Mouse (Mus musculus): Measurements from ENCODE around the gene Sys1. TPM values are rescaled to one million over a fixed set of nuclear protein-coding genes. Genes with fewer than 3 reads are reported as not detected.

Gene Sys1
- polyA plus RNA-seq, 1 experiment from 2014 or later, result 86.6 TPM

DNA sequence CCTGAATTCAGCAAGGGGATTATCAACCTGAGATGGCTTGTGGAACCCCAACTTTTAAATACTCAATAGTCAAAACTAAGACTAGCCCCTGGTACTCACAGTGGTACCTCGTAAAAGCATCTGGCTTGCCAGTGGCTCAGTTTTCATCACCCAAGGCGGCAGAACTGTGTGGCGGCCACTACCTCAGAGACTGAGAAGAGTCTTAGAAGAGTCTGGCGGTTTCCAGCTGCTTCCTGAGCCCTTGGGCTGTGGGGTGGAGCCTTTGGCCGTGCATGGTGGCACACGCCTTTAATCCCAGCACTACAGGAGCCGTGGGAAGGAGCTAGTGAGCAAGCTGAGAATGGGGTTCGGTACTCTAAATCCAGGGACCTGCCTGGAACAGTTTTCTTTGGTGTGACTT is 65.5 kb downstream of the Sys1 start:
- Histone ChIP-seq H3K9me3 (replicated peaks; ENCODE audit: control insufficient read depth, low read length) (0 out of 2 replicates have a peak, but pooled peaks cover 2% of the 10 kb centered on the region), H3K4me3 (ENCODE audit: low read depth, low read length) (no peak overlapping the region), H3K9ac (ENCODE audit: low read length) (no peak overlapping the region), H3K36me3 (ENCODE audit: control insufficient read depth, insufficient read depth, low read length) (no peaks in the 10 kb centered on the region), H3K4me2 (ENCODE audit: low read length) (no peak overlapping the region; the same call in 1 of the 2 replicates), H3K4me1 (ENCODE audit: control insufficient read depth, insufficient read depth, low read length) (no peaks in the 10 kb centered on the region), H3K27me3 (replicated peaks; ENCODE audit: control insufficient read depth, insufficient read depth, low read length) (no peaks in the 10 kb centered on the region), H3K27ac (ENCODE audit: low read depth, low read length) (no peak overlapping the region)
- 28% methylated on average over 8 of the region's 8 CpGs for WGBS
- ATAC-seq, result no peak
- no peak for DNase-seq (ENCODE audit: low spot score)

DNA sequence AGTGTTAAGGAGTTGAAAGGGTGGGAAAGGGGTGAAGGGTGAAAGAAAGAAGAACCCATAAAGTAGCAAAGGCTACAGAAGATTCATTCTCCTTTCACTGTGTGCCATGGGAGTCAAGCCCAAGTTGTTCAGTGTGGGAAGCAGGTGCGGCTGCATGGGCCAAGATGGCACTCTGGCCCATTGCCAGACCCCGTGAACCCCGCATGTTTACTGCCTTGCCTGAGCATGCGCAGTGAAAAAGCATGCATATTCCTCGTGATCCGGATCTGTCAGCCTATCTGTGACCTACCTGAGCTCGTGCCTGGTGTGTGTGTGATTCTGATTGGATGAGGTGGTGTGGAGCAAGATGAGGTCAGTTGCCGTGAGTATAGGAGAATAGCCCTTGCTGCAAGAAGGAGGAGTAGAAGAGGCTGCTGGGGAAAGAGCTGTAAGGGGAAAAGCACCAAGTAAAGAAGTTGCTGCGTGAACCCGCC is 66.6 kb downstream of the Sys1 start:
- WGBS, result 77% methylated on average over 10 of the region's 10 CpGs
- no peak for ATAC-seq
- 0 out of 2 replicates have a peak, but pooled peaks cover 2% of the 10 kb centered on the region for H3K9me3 ChIP-seq (replicated peaks; ENCODE audit: control insufficient read depth, low read length)
- no peak overlapping the region for H3K27ac ChIP-seq (ENCODE audit: low read depth, low read length)
- H3K4me3 ChIP-seq (ENCODE audit: low read depth, low read length), result no peak overlapping the region
- no peak overlapping the region for H3K4me2 ChIP-seq (ENCODE audit: low read length)
- no peaks in the 10 kb centered on the region for H3K36me3 ChIP-seq (ENCODE audit: control insufficient read depth, insufficient read depth, low read length)
- H3K4me1 ChIP-seq (ENCODE audit: control insufficient read depth, insufficient read depth, low read length), result no peaks in the 10 kb centered on the region
- peak; percentile 9 for DNase-seq (ENCODE audit: low spot score)
- H3K27me3 ChIP-seq (replicated peaks; ENCODE audit: control insufficient read depth, insufficient read depth, low read length), result no peaks in the 10 kb centered on the region
- H3K9ac ChIP-seq (ENCODE audit: low read length), result no peak overlapping the region

DNA sequence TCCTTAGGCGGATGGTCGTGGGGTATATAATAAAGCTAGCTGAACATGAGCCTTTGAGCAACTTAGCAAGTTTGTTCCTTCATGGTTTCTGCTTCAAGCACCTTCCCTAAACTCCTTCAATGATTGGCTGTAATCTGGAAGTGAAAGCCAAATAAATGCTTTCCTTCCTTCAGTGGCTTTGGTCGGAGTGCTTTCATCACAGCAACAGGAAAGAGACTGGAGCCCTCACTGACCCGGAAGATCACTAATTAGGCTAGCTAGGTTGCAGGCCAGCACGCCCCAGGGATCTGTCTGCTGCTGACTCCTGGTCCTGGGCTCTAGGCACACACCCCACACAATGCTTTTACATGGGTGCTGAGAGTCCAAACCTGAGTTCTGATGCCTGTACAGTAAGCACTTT is 71.8 kb downstream of the Sys1 start:
- 71% methylated on average over 5 of the region's 5 CpGs for WGBS
- Histone ChIP-seq H3K4me2 (ENCODE audit: low read length) (no peak overlapping the region), H3K9me3 (replicated peaks; ENCODE audit: control insufficient read depth, low read length) (0 out of 2 replicates have a peak, but pooled peaks cover 2% of the 10 kb centered on the region), H3K27me3 (replicated peaks; ENCODE audit: control insufficient read depth, insufficient read depth, low read length) (no peaks in the 10 kb centered on the region), H3K27ac (ENCODE audit: low read depth, low read length) (no peak overlapping the region), H3K9ac (ENCODE audit: low read length) (no peak overlapping the region), H3K36me3 (ENCODE audit: control insufficient read depth, insufficient read depth, low read length) (no peaks in the 10 kb centered on the region), H3K4me3 (ENCODE audit: low read depth, low read length) (no peak overlapping the region), H3K4me1 (ENCODE audit: control insufficient read depth, insufficient read depth, low read length) (no peaks in the 10 kb centered on the region)
- no peak for ATAC-seq
- no peak for DNase-seq (ENCODE audit: low spot score)

Other genes starting within 250 kb of the Sys1 start
- gene Wfdc15b, start 235.3 kb upstream of the Sys1 start, polyA plus RNA-seq (2014; fragmentation: Nextera tagmentation; extraction: Ambion mirVana), result not detected in 2 replicates
- gene Svs2, start 218.5 kb upstream of the Sys1 start, polyA plus RNA-seq (2014; fragmentation: Nextera tagmentation; extraction: Ambion mirVana), result not detected in 2 replicates
- not detected in 2 replicates for gene Svs3b, start 200.3 kb upstream of the Sys1 start, polyA plus RNA-seq (2014; fragmentation: Nextera tagmentation; extraction: Ambion mirVana)
- not detected in 2 replicates for gene Svs4, start 178.5 kb upstream of the Sys1 start, polyA plus RNA-seq (2014; fragmentation: Nextera tagmentation; extraction: Ambion mirVana)
- not detected in 2 replicates for gene Svs3a, start 167.7 kb upstream of the Sys1 start, polyA plus RNA-seq (2014; fragmentation: Nextera tagmentation; extraction: Ambion mirVana)
- not detected in 2 replicates for gene Svs6, start 140.2 kb upstream of the Sys1 start, polyA plus RNA-seq (2014; fragmentation: Nextera tagmentation; extraction: Ambion mirVana)
- gene Svs5, start 124.2 kb upstream of the Sys1 start, polyA plus RNA-seq (2014; fragmentation: Nextera tagmentation; extraction: Ambion mirVana), result not detected in 2 replicates
- not detected in 2 replicates for gene Slpi, start 67.9 kb upstream of the Sys1 start, polyA plus RNA-seq (2014; fragmentation: Nextera tagmentation; extraction: Ambion mirVana)
- gene Rbpjl, start 53.8 kb upstream of the Sys1 start, polyA plus RNA-seq (2014; fragmentation: Nextera tagmentation; extraction: Ambion mirVana), result 0.06 TPM in 1 of 2 replicates, not detected in the other
- 0.08 and 0.10 TPM in 2 replicates for gene Matn4, start 51.8 kb upstream of the Sys1 start, polyA plus RNA-seq (2014; fragmentation: Nextera tagmentation; extraction: Ambion mirVana)
- 3.9 and 4.2 TPM in 2 replicates for gene Sdc4, start 13.1 kb upstream of the Sys1 start, polyA plus RNA-seq (2014; fragmentation: Nextera tagmentation; extraction: Ambion mirVana)
- gene Gm20458, start 4.0 kb downstream of the Sys1 start, polyA plus RNA-seq (2014; fragmentation: Nextera tagmentation; extraction: Ambion mirVana), result 6.2 and 8.9 TPM in 2 replicates
- not detected in 2 replicates for gene Trp53tg5, start 16.8 kb downstream of the Sys1 start, polyA plus RNA-seq (2014; fragmentation: Nextera tagmentation; extraction: Ambion mirVana)
- gene Dbndd2, start 29.1 kb downstream of the Sys1 start, polyA plus RNA-seq (2014; fragmentation: Nextera tagmentation; extraction: Ambion mirVana), result 3.5 and 4.9 TPM in 2 replicates
- 66.8 and 72.2 TPM in 2 replicates for gene Pigt, start 40.6 kb downstream of the Sys1 start, polyA plus RNA-seq (2014; fragmentation: Nextera tagmentation; extraction: Ambion mirVana)
- gene Wfdc2, start 105.4 kb downstream of the Sys1 start, polyA plus RNA-seq (2014; fragmentation: Nextera tagmentation; extraction: Ambion mirVana), result 5.2 and 5.8 TPM in 2 replicates
- not detected in 2 replicates for gene Spint3, start 116.5 kb downstream of the Sys1 start, polyA plus RNA-seq (2014; fragmentation: Nextera tagmentation; extraction: Ambion mirVana)
- not detected in 2 replicates for gene Wfdc6a, start 128.5 kb downstream of the Sys1 start, polyA plus RNA-seq (2014; fragmentation: Nextera tagmentation; extraction: Ambion mirVana)
- gene Eppin, start 136.6 kb downstream of the Sys1 start, polyA plus RNA-seq (2014; fragmentation: Nextera tagmentation; extraction: Ambion mirVana), result not detected in 2 replicates
- not detected in 2 replicates for gene Wfdc6b, start 156.6 kb downstream of the Sys1 start, polyA plus RNA-seq (2014; fragmentation: Nextera tagmentation; extraction: Ambion mirVana)
- gene Wfdc8, start 156.7 kb downstream of the Sys1 start, polyA plus RNA-seq (2014; fragmentation: Nextera tagmentation; extraction: Ambion mirVana), result not detected in 2 replicates
- not detected in 2 replicates for gene Wfdc16, start 181.8 kb downstream of the Sys1 start, polyA plus RNA-seq (2014; fragmentation: Nextera tagmentation; extraction: Ambion mirVana)
- gene Wfdc10, start 199.1 kb downstream of the Sys1 start, polyA plus RNA-seq (2014; fragmentation: Nextera tagmentation; extraction: Ambion mirVana), result not detected in 2 replicates
- not detected in 2 replicates for gene Wfdc9, start 199.6 kb downstream of the Sys1 start, polyA plus RNA-seq (2014; fragmentation: Nextera tagmentation; extraction: Ambion mirVana)
- not detected in 2 replicates for gene Wfdc11, start 217.1 kb downstream of the Sys1 start, polyA plus RNA-seq (2014; fragmentation: Nextera tagmentation; extraction: Ambion mirVana)
- gene Wfdc13, start 228.1 kb downstream of the Sys1 start, polyA plus RNA-seq (2014; fragmentation: Nextera tagmentation; extraction: Ambion mirVana), result not detected in 2 replicates
- gene Spint4, start 241.5 kb downstream of the Sys1 start, polyA plus RNA-seq (2014; fragmentation: Nextera tagmentation; extraction: Ambion mirVana), result not detected in 2 replicates

All from forebrain, embryonic 14.5 days (tissue).